Comparison of ENCODE assay signal across 8 mouse cellular contexts in genomic region chr10:77251223-77251783, GRCm38 (mm10). TPM values are rescaled to one million over a fixed set of nuclear protein-coding genes. Genes with fewer than 3 reads are reported as not detected.
A peak's percentile ranks its signal among the peaks of the same experiment; 100 is the strongest.
DNase-seq lines count a peak whose midpoint lies in the region; ATAC-seq and TF ChIP-seq lines count a peak whose summit lies in the region.

No protein-coding gene starts in this region.

- no peak for ATAC-seq in forebrain, embryonic 15.5 days (replicated peaks)
- ATAC-seq in lung, postnatal 0 days = peak; percentile 70
- no peak for ATAC-seq in megakaryocyte-erythroid progenitor cell, adult 5-6 weeks (replicated peaks; ENCODE audit: low FRiP score, low TSS enrichment, poor library complexity, severe bottlenecking)

- H3K9me3 ChIP-seq in forebrain, embryonic 10.5 days = no peaks in the 10 kb centered on the region
- no peaks in the 10 kb centered on the region for H3K9me3 ChIP-seq in forebrain, embryonic 15.5 days
- H3K9me3 ChIP-seq in lung, postnatal 0 days (ENCODE audit: low read length) = no peaks in the 10 kb centered on the region

- H3K4me1 ChIP-seq in forebrain, embryonic 10.5 days = peaks cover 44% of the 10 kb centered on the region
- peaks cover 12% of the 10 kb centered on the region for H3K4me1 ChIP-seq in forebrain, embryonic 15.5 days
- peaks cover 13% of the 10 kb centered on the region for H3K4me1 ChIP-seq in lung, postnatal 0 days (ENCODE audit: insufficient read depth, low read depth, low read length)

- no peak overlapping the region for H3K4me3 ChIP-seq in forebrain, embryonic 10.5 days
- no peak overlapping the region for H3K4me3 ChIP-seq in forebrain, embryonic 15.5 days
- no peak overlapping the region for H3K4me3 ChIP-seq in lung, postnatal 0 days (ENCODE audit: low read depth, low read length)

- no peak overlapping the region for H3K4me2 ChIP-seq in forebrain, embryonic 15.5 days (replicated peaks)
- H3K4me2 ChIP-seq in lung, postnatal 0 days (replicated peaks; ENCODE audit: low read depth, low read length) = peak overlapping the region; percentile 39; the same call in 1 of the 2 replicates

- no peaks in the 10 kb centered on the region for H3K36me3 ChIP-seq in forebrain, embryonic 10.5 days (replicated peaks)
- H3K36me3 ChIP-seq in forebrain, embryonic 15.5 days = no peaks in the 10 kb centered on the region
- H3K36me3 ChIP-seq in lung, postnatal 0 days (ENCODE audit: insufficient read depth, low read length) = no peaks in the 10 kb centered on the region

- intact Hi-C loops in heart, postnatal 36 days (cut with DNase I) = loop anchor here (5.0 kb wide), 2 partner anchors 44 to 419 kb away; no protein-coding TSS in a partner anchor

- no peak overlapping the region for H3K9ac ChIP-seq in forebrain, embryonic 15.5 days (replicated peaks)
- no peak overlapping the region for H3K9ac ChIP-seq in lung, postnatal 0 days (replicated peaks; ENCODE audit: low read depth)

- TF ChIP-seq CTCF in lung, postnatal 0 days (IDR thresholded peaks at IDR 0.05) = peak; percentile 58

- H3K27me3 ChIP-seq in forebrain, embryonic 10.5 days (ENCODE audit: poor library complexity, severe bottlenecking) = no peaks in the 10 kb centered on the region; the same call in 1 of the 2 replicates
- no peaks in the 10 kb centered on the region for H3K27me3 ChIP-seq in forebrain, embryonic 15.5 days
- H3K27me3 ChIP-seq in lung, postnatal 0 days (replicated peaks; ENCODE audit: insufficient read depth, low read length) = no peaks in the 10 kb centered on the region

- DNase-seq in forebrain, embryonic 10.5 days (ENCODE audit: extremely low spot score, low spot score) = no peak
- DNase-seq in 3134 (ENCODE audit: extremely low read depth, insufficient read length, low spot score) = peak; percentile 80
- peak; percentile 55 for DNase-seq in cerebellum, adult 11-12 months
- peak; percentile 35 to 37 for DNase-seq in heart, postnatal 36 days
- peak; percentile 70 for DNase-seq in lung, postnatal 0 days (ENCODE audit: low spot score)
- DNase-seq in spleen, postnatal 4 days (ENCODE audit: low spot score in 2 of 2) = no peak

- H3K27ac ChIP-seq in forebrain, embryonic 10.5 days = peak overlapping the region; percentile 80; the same call in 1 of the 2 replicates
- H3K27ac ChIP-seq in forebrain, embryonic 15.5 days (replicated peaks) = no peak overlapping the region
- no peak overlapping the region for H3K27ac ChIP-seq in lung, postnatal 0 days (ENCODE audit: low read length)

- 70% methylated on average over 18 of the region's 18 CpGs for WGBS in forebrain, embryonic 10.5 days
- 73% methylated on average over 18 of the region's 18 CpGs for WGBS in forebrain, embryonic 15.5 days
- WGBS in lung, postnatal 0 days = 21% methylated on average over 17 of the region's 18 CpGs

- TF ChIP-seq EP300 in lung, postnatal 0 days (IDR thresholded peaks at IDR 0.05) = no peak

RNA-seq across cellular contexts. Expression of gene Pofut2, which starts 7.7 kb away (rescaled TPM):
- polyA plus RNA-seq in forebrain, embryonic 10.5 days (2016; fragmentation: Nextera tagmentation; extraction: Ambion mirVana) = 69.6 and 72.9 TPM in 2 replicates
- polyA plus RNA-seq in forebrain, embryonic 15.5 days (2015; fragmentation: Nextera tagmentation; extraction: Ambion mirVana) = 45.2 and 53.4 TPM in 2 replicates
- 10 to 100 TPM; 39.2 to 40.7 TPM for total RNA-seq in heart, postnatal 36 days (2021)
- 84.2 and 84.4 TPM in 2 replicates for polyA plus RNA-seq in lung, postnatal 0 days (2015; fragmentation: Nextera tagmentation; extraction: Ambion mirVana)
- 18.3 and 24.5 TPM in 2 replicates for total RNA-seq in megakaryocyte-erythroid progenitor cell, adult 5-6 weeks (2014; fragmentation: Nextera tagmentation)
- 7.4 and 14.8 TPM in 2 replicates for total RNA-seq in megakaryocyte-erythroid progenitor cell, adult 5-6 weeks (2017)

Comparison
In these comparisons a context has a peak if more than half of its experiments do, and no peak if none do; other contexts are left out.
1. DNase-seq: peak in 3134 (single experiment), cerebellum, adult 11-12 months (single experiment), heart, postnatal 36 days (2 of 2) and lung, postnatal 0 days (single experiment); none in forebrain, embryonic 10.5 days (single experiment) and spleen, postnatal 4 days (0 of 2).